Mouse (Mus musculus) midbrain, postnatal 0 days (tissue): ENCODE data around the gene Hoxa13. TPM values are rescaled to one million over a fixed set of nuclear protein-coding genes. Genes with fewer than 3 reads are reported as not detected.

Experiments
- ATAC-seq: fragments of 200-750 bp; cut with Nextera tagmentation; 2 replicates; pipeline ENCODE4 v1.8.0; 2017; ENCODE audit warnings: moderate number of reproducible peaks, mild to moderate bottlenecking, moderate TSS enrichment, moderate library complexity; ENCODE audit not compliant: low FRiP score
- DNase-seq: peaks from one replicate; pipeline ENCODE4 v3.0.0-alpha.2; 2015; ENCODE audit warnings: low spot score
- H3K27ac ChIP-seq: fragments of 300-500 bp; sonication (generic); 2 replicates; pipeline ENCODE4 v1.5.1; 2014; ENCODE audit warnings: low read depth, mild to moderate bottlenecking, low read length, mixed read lengths
- H3K27me3 ChIP-seq: fragments of 300-500 bp; sonication (generic); 2 replicates; pipeline ENCODE4 v1.6.1; 2014; ENCODE audit warnings: low read length, control low read depth, mixed read lengths; ENCODE audit not compliant: insufficient read depth
- H3K36me3 ChIP-seq: fragments of 300-500 bp; sonication (generic); 2 replicates; pipeline ENCODE4 v1.6.1; 2014; ENCODE audit warnings: low read length, control low read depth, mixed read lengths; ENCODE audit not compliant: insufficient read depth
- H3K4me1 ChIP-seq: fragments of 300-500 bp; sonication (generic); 2 replicates; pipeline ENCODE4 v1.6.1; 2014; ENCODE audit warnings: mild to moderate bottlenecking, control low read depth, antibody characterized with exemption, low read length, mixed read lengths; ENCODE audit not compliant: insufficient read depth
- H3K4me2 ChIP-seq: fragments of 300-500 bp; sonication (generic); 2 replicates; pipeline ENCODE4 v1.6.1; 2014; ENCODE audit warnings: low read depth, mild to moderate bottlenecking, low read length, mixed read lengths; ENCODE audit not compliant: poor library complexity, severe bottlenecking
- H3K4me3 ChIP-seq: fragments of 300-500 bp; sonication (generic); 2 replicates; pipeline ENCODE4 v1.5.1; 2014; ENCODE audit warnings: low read depth, mild to moderate bottlenecking, low read length, moderate library complexity
- H3K9ac ChIP-seq: fragments of 300-500 bp; sonication (generic); replicated peaks from 2 replicates; pipeline ENCODE4 v1.6.1; 2014; ENCODE audit warnings: mild to moderate bottlenecking, low read length, moderate library complexity, mixed read lengths; ENCODE audit not compliant: poor library complexity, severe bottlenecking
- H3K9me3 ChIP-seq: fragments of 300-500 bp; sonication (generic); 2 replicates; pipeline ENCODE4 v1.6.1; 2016; ENCODE audit warnings: low read length, control low read depth
- CTCF ChIP-seq: IDR thresholded peaks from 2 replicates; pipeline ENCODE4 v1.5.1; 2016; ENCODE audit warnings: antibody characterized with exemption, mild to moderate bottlenecking
- WGBS: fragments of 180-500 bp; shearing (Covaris S2); extraction: QIAGEN DNeasy Blood & Tissue Kit; methylation state at CpG from one replicate; pipeline ENCODE4 v1.1.7; 2014; 5-methylcytosine and 5-hydroxymethylcytosine counted together
- polyA plus RNA-seq: library from polyadenylated mRNA; unstranded; fragments of >200 nt; fragmentation: Nextera tagmentation; extraction: Ambion mirVana; gene quantifications from 2 replicates; pipeline ENCODE4 v1.2.1, GENCODE M21; 2015
- total RNA-seq: library from RNA; depleted of rRNA; stranded (reverse); fragments of >200 nt; gene quantifications from 2 replicates; pipeline ENCODE4 v1.2.3, GENCODE M21; 2014

The Hoxa13 gene
- total and polyA plus RNA-seq, 2 experiments from 2014 or later = not detected

GRCm38 (mm10) chr6:52249415-52249738 is 11.3 kb downstream of the Hoxa13 start:
- Histone ChIP-seq H3K27ac (no peak overlapping the region), H3K4me2 (no peak overlapping the region), H3K9ac (no peak overlapping the region), H3K4me1 (no peaks in the 10 kb centered on the region), H3K27me3 (peaks cover 94% of the 10 kb centered on the region), H3K4me3 (no peak overlapping the region), H3K9me3 (no peaks in the 10 kb centered on the region), H3K36me3 (no peaks in the 10 kb centered on the region)
- WGBS = 1% methylated on average over 16 of the region's 16 CpGs
- no peak for ATAC-seq
- TF ChIP-seq CTCF = no peak
- DNase-seq = no peak

GRCm38 (mm10) chr6:52248638-52249414 is 11.9 kb downstream of the Hoxa13 start:
- DNase-seq (no peak), ATAC-seq (no peak)
- H3K27me3 ChIP-seq = peaks cover 93% of the 10 kb centered on the region
- no peaks in the 10 kb centered on the region for H3K36me3 ChIP-seq
- H3K4me1 ChIP-seq = no peaks in the 10 kb centered on the region
- no peaks in the 10 kb centered on the region for H3K9me3 ChIP-seq
- 1% methylated on average over 26 of the region's 27 CpGs for WGBS
- no peak overlapping the region for H3K9ac ChIP-seq
- H3K4me3 ChIP-seq = no peak overlapping the region
- no peak overlapping the region for H3K4me2 ChIP-seq
- H3K27ac ChIP-seq = no peak overlapping the region
- TF ChIP-seq CTCF = no peak

GRCm38 (mm10) chr6:52247766-52248637 is 12.7 kb downstream of the Hoxa13 start:
- ATAC-seq = no peak
- no peaks in the 10 kb centered on the region for H3K4me1 ChIP-seq
- TF ChIP-seq CTCF = no peak
- no peak overlapping the region for H3K27ac ChIP-seq
- H3K9ac ChIP-seq = no peak overlapping the region
- no peak overlapping the region for H3K4me2 ChIP-seq
- peaks cover 94% of the 10 kb centered on the region for H3K27me3 ChIP-seq
- H3K4me3 ChIP-seq = no peak overlapping the region
- WGBS = 2% methylated on average over 23 of the region's 23 CpGs
- H3K36me3 ChIP-seq = no peaks in the 10 kb centered on the region
- no peaks in the 10 kb centered on the region for H3K9me3 ChIP-seq
- no peak for DNase-seq

GRCm38 (mm10) chr6:52246916-52247315 is 13.8 kb downstream of the Hoxa13 start:
- H3K4me2 ChIP-seq = no peak overlapping the region
- H3K9ac ChIP-seq = no peak overlapping the region
- no peaks in the 10 kb centered on the region for H3K4me1 ChIP-seq
- ATAC-seq = no peak
- 5% methylated on average over 3 of the region's 3 CpGs for WGBS
- peaks cover 94% of the 10 kb centered on the region for H3K27me3 ChIP-seq
- H3K27ac ChIP-seq = no peak overlapping the region
- H3K4me3 ChIP-seq = no peak overlapping the region
- no peak for TF ChIP-seq CTCF
- no peaks in the 10 kb centered on the region for H3K9me3 ChIP-seq
- H3K36me3 ChIP-seq = no peaks in the 10 kb centered on the region
- no peak for DNase-seq

GRCm38 (mm10) chr6:52246403-52246803 is 14.3 kb downstream of the Hoxa13 start:
- Histone ChIP-seq H3K36me3 (no peaks in the 10 kb centered on the region), H3K4me2 (no peak overlapping the region), H3K4me3 (no peak overlapping the region), H3K27me3 (peaks cover 94% of the 10 kb centered on the region), H3K9ac (no peak overlapping the region), H3K9me3 (no peaks in the 10 kb centered on the region), H3K4me1 (no peaks in the 10 kb centered on the region), H3K27ac (no peak overlapping the region)
- no peak for ATAC-seq
- no peak for DNase-seq
- no peak for TF ChIP-seq CTCF
- WGBS = 1% methylated on average over 26 of the region's 26 CpGs

DNA sequence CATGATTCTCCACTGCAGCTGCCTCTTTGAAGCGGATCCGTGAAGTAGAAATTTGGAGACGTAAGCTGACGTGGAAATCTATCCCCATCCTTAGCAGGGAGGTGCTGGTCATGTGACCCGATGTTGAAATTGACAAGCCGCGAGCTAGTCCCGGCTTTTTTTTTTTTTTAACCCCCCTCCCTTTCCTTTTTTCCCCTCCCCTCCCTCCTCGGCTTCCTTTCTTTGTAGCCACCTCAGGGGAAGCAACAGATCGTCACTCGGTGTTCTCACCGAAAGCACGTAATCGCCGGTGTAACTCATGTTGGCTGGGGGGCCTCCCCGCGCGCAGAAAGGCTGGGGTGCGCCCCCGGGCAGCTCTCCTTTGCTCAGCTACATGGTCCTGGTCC is 14.9 kb downstream of the Hoxa13 start, which contains the start of gene Hoxa11:
Hoxa11 (minus strand) TSS at position 54 of the 386 bp plus-strand sequence.
- DNase-seq (no peak), ATAC-seq (no peak)
- no peak within 1 kb of the TSS for H3K27ac ChIP-seq
- no peak within 1 kb of the TSS for H3K4me2 ChIP-seq
- no peak within 1 kb of the TSS for H3K4me3 ChIP-seq
- no peaks in the 10 kb centered on the region for H3K4me1 ChIP-seq
- no peaks in the 10 kb centered on the region for H3K9me3 ChIP-seq
- no peaks in the 10 kb centered on the region for H3K36me3 ChIP-seq
- H3K9ac ChIP-seq = no peak within 1 kb of the TSS
- peaks cover 96% of the 10 kb centered on the region for H3K27me3 ChIP-seq
- 2% methylated on average over 20 of the region's 20 CpGs for WGBS
- no peak for TF ChIP-seq CTCF
